Mouse (Mus musculus) embryonic facial prominence, embryonic 13.5 days (tissue): ENCODE results near the gene Rxfp3. TPM values are rescaled to one million over a fixed set of nuclear protein-coding genes. Genes with fewer than 3 reads are reported as not detected.

Experiments
- ATAC-seq: fragments of 200-750 bp; cut with Nextera tagmentation; 2 replicates; pipeline ENCODE4 v1.8.0; 2017; ENCODE audit warnings: low read depth; ENCODE audit not compliant: insufficient number of reproducible peaks, insufficient read depth, low FRiP score, low TSS enrichment
- H3K27ac ChIP-seq: fragments of 300-500 bp; sonication (generic); 2 replicates; pipeline ENCODE4 v1.5.1; 2015; ENCODE audit warnings: moderate library complexity, mild to moderate bottlenecking, inconsistent platforms
- H3K27me3 ChIP-seq: fragments of 300-500 bp; sonication (generic); 2 replicates; pipeline ENCODE4 v1.6.1; 2015; ENCODE audit warnings: mild to moderate bottlenecking, inconsistent platforms
- H3K36me3 ChIP-seq: fragments of 300-500 bp; sonication (generic); 2 replicates; pipeline ENCODE4 v1.6.1; 2015; ENCODE audit warnings: mild to moderate bottlenecking, inconsistent platforms
- H3K4me1 ChIP-seq: fragments of 300-500 bp; sonication (generic); 2 replicates; pipeline ENCODE4 v1.6.1; 2015; ENCODE audit warnings: inconsistent platforms
- H3K4me2 ChIP-seq: fragments of 300-500 bp; sonication (generic); 2 replicates; pipeline ENCODE4 v1.6.1; 2015; ENCODE audit warnings: moderate library complexity, mild to moderate bottlenecking, inconsistent platforms
- H3K4me3 ChIP-seq: fragments of 300-500 bp; sonication (generic); 2 replicates; pipeline ENCODE4 v1.5.1; 2015; ENCODE audit warnings: mild to moderate bottlenecking, inconsistent platforms
- H3K9ac ChIP-seq: fragments of 300-500 bp; sonication (generic); 2 replicates; pipeline ENCODE4 v1.6.1; 2015; ENCODE audit warnings: mild to moderate bottlenecking, inconsistent platforms
- H3K9me3 ChIP-seq: fragments of 300-500 bp; sonication (generic); 2 replicates; pipeline ENCODE4 v1.6.1; 2016; ENCODE audit warnings: inconsistent platforms
- WGBS: fragments of 180-500 bp; shearing (Covaris S2); methylation state at CpG from one replicate; pipeline ENCODE4 v1.1.7; 2015; ENCODE audit warnings: mixed read lengths; 5-methylcytosine and 5-hydroxymethylcytosine counted together
- polyA plus RNA-seq: library from polyadenylated mRNA; unstranded; fragments of >200 nt; fragmentation: Nextera tagmentation; extraction: Ambion mirVana; gene quantifications from 2 replicates; pipeline ENCODE4 v1.2.1, GENCODE M21; 2015

Gene Rxfp3
- 2.7 and 3.0 TPM in 2 replicates for polyA plus RNA-seq

- WGBS, result 3% methylated on average over 16 of the region's 16 CpGs
- Histone ChIP-seq H3K9ac (peak within 1 kb of the TSS; percentile 44; the same call in 1 of the 2 replicates), H3K4me1 (peaks cover 29% of the 10 kb centered on the region), H3K27ac (no peak within 1 kb of the TSS), H3K9me3 (no peaks in the 10 kb centered on the region), H3K4me2 (peak within 1 kb of the TSS; percentile 74), H3K27me3 (peaks cover 55% of the 10 kb centered on the region), H3K36me3 (no peaks in the 10 kb centered on the region), H3K4me3 (peak within 1 kb of the TSS; percentile 42)
- ATAC-seq, result no peak
These were observed at the start of gene Rxfp3 for GRCm38 (mm10) chr15:11037711-11038110. Gene Rxfp3 (minus strand): TSS chr15:11037991.

GRCm38 (mm10) chr15:11084993-11085365 lies 47.2 kb upstream of the Rxfp3 start:
- no peak for ATAC-seq
- no peak overlapping the region for H3K9ac ChIP-seq
- H3K27me3 ChIP-seq, result no peaks in the 10 kb centered on the region
- WGBS, result 44% methylated on average over 1 of the region's 1 CpGs
- H3K4me3 ChIP-seq, result no peak overlapping the region
- 0 out of 2 replicates have a peak overlapping the region, but pooled peaks have one; percentile 66 for H3K27ac ChIP-seq
- H3K4me2 ChIP-seq, result no peak overlapping the region
- peaks cover 12% of the 10 kb centered on the region for H3K4me1 ChIP-seq
- H3K36me3 ChIP-seq, result no peaks in the 10 kb centered on the region
- H3K9me3 ChIP-seq, result no peaks in the 10 kb centered on the region

GRCm38 (mm10) chr15:11084241-11084992 lies 46.6 kb upstream of the Rxfp3 start:
- Histone ChIP-seq H3K9me3 (no peaks in the 10 kb centered on the region), H3K27ac (peak overlapping the region; percentile 66), H3K4me1 (peaks cover 12% of the 10 kb centered on the region), H3K4me3 (no peak overlapping the region), H3K4me2 (no peak overlapping the region), H3K27me3 (no peaks in the 10 kb centered on the region), H3K9ac (no peak overlapping the region), H3K36me3 (no peaks in the 10 kb centered on the region)
- no peak for ATAC-seq
- 17% methylated on average over 9 of the region's 9 CpGs for WGBS

GRCm38 (mm10) chr15:11083678-11084077 lies 45.9 kb upstream of the Rxfp3 start:
- Histone ChIP-seq H3K9me3 (no peaks in the 10 kb centered on the region), H3K9ac (no peak overlapping the region), H3K4me3 (no peak overlapping the region), H3K27ac (no peak overlapping the region), H3K4me1 (peaks cover 12% of the 10 kb centered on the region), H3K27me3 (no peaks in the 10 kb centered on the region), H3K4me2 (no peak overlapping the region), H3K36me3 (no peaks in the 10 kb centered on the region)
- WGBS, result 92% methylated on average over 3 of the region's 3 CpGs
- ATAC-seq, result no peak

- WGBS, result 82% methylated on average over 8 of the region's 8 CpGs
- Histone ChIP-seq H3K9me3 (no peaks in the 10 kb centered on the region), H3K4me3 (no peak overlapping the region), H3K4me2 (no peak overlapping the region), H3K9ac (no peak overlapping the region), H3K27me3 (no peaks in the 10 kb centered on the region), H3K36me3 (no peaks in the 10 kb centered on the region), H3K27ac (no peak overlapping the region), H3K4me1 (peaks cover 12% of the 10 kb centered on the region)
- no peak for ATAC-seq
These were observed 45.3 kb upstream of the Rxfp3 start for GRCm38 (mm10) chr15:11082961-11083569.

- peak; percentile 67; the same call in 1 of the 2 replicates for ATAC-seq
- Histone ChIP-seq H3K27ac (peak overlapping the region; percentile 70), H3K9me3 (no peaks in the 10 kb centered on the region), H3K4me1 (peaks cover 12% of the 10 kb centered on the region), H3K4me2 (no peak overlapping the region), H3K9ac (no peak overlapping the region), H3K4me3 (no peak overlapping the region), H3K36me3 (peaks cover 8% of the 10 kb centered on the region; the same call in 1 of the 2 replicates), H3K27me3 (no peaks in the 10 kb centered on the region)
- WGBS, result 37% methylated on average over 3 of the region's 3 CpGs
These were observed 38.1 kb upstream of the Rxfp3 start for GRCm38 (mm10) chr15:11075726-11076361.

DNA sequence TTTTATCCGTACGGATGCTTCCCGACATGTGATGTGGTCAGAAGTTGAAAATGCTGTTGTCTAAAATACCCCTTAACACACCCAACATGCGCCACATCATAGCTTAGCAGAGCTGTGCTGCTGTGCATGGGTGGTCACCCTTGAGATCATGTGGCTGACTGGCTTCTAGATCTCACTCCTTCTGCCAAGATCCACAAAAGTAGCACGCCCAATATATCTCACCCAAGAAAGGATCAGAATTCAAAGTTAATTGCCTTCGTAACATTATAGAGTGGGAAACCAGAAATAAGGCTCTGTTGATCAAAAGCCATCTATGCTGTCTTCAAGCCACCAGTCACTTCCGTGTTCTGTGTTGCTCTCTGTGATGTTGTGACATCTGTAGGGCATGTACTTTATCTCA lies 30.1 kb upstream of the Rxfp3 start:
- WGBS, result 75% methylated on average over 7 of the region's 7 CpGs
- Histone ChIP-seq H3K9ac (no peak overlapping the region), H3K4me3 (no peak overlapping the region), H3K4me2 (no peak overlapping the region), H3K9me3 (no peaks in the 10 kb centered on the region), H3K27ac (peak overlapping the region; percentile 89; the same call in 1 of the 2 replicates), H3K27me3 (no peaks in the 10 kb centered on the region), H3K36me3 (peaks cover 8% of the 10 kb centered on the region; the same call in 1 of the 2 replicates), H3K4me1 (peaks cover 50% of the 10 kb centered on the region)
- no peak for ATAC-seq

GRCm38 (mm10) chr15:11066299-11066698 lies 28.5 kb upstream of the Rxfp3 start:
- peaks cover 50% of the 10 kb centered on the region for H3K4me1 ChIP-seq
- no peaks in the 10 kb centered on the region for H3K36me3 ChIP-seq
- 6% methylated on average over 5 of the region's 5 CpGs for WGBS
- H3K9me3 ChIP-seq, result no peaks in the 10 kb centered on the region
- peak overlapping the region; percentile 65 for H3K9ac ChIP-seq
- no peak for ATAC-seq
- H3K27ac ChIP-seq, result peak overlapping the region; percentile 89
- H3K4me2 ChIP-seq, result peak overlapping the region; percentile 60
- peak overlapping the region; percentile 43 for H3K4me3 ChIP-seq
- no peaks in the 10 kb centered on the region for H3K27me3 ChIP-seq

DNA sequence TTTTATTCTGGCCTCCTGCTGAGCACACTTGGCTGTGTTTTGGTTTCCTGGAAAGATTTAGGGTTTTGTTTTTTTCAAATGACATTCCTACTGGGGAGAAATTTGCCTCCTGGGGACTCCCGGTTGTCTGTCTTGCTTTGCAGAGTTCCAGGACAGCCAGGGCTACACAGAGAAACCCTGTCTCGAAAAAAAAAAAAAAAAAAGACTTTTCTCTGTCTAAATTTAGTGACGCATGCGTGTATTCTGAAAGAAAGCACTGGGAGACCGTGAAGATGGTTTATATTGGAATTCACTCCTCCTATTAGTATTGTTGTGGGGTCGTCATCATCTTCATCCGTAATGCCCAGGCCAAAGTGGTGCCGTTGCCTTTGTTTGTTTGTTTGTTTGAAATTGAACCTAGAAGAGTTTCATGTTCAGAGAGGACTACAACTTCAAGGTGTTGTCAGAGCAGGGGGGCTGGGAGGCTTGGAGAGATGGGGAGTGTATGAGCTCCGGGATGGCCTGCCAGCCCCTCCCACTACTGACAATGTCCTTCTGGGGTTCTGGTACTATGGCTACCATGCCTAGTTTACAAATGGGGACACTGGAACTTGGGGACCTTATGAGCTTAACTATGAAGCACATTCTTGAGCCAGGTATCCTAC lies 27.9 kb upstream of the Rxfp3 start:
- no peak for ATAC-seq
- Histone ChIP-seq H3K4me1 (peaks cover 50% of the 10 kb centered on the region), H3K27ac (peak overlapping the region; percentile 89), H3K9ac (peak overlapping the region; percentile 65), H3K9me3 (no peaks in the 10 kb centered on the region), H3K4me2 (peak overlapping the region; percentile 60), H3K4me3 (peak overlapping the region; percentile 43), H3K36me3 (no peaks in the 10 kb centered on the region), H3K27me3 (no peaks in the 10 kb centered on the region)
- 5% methylated on average over 9 of the region's 9 CpGs for WGBS

DNA sequence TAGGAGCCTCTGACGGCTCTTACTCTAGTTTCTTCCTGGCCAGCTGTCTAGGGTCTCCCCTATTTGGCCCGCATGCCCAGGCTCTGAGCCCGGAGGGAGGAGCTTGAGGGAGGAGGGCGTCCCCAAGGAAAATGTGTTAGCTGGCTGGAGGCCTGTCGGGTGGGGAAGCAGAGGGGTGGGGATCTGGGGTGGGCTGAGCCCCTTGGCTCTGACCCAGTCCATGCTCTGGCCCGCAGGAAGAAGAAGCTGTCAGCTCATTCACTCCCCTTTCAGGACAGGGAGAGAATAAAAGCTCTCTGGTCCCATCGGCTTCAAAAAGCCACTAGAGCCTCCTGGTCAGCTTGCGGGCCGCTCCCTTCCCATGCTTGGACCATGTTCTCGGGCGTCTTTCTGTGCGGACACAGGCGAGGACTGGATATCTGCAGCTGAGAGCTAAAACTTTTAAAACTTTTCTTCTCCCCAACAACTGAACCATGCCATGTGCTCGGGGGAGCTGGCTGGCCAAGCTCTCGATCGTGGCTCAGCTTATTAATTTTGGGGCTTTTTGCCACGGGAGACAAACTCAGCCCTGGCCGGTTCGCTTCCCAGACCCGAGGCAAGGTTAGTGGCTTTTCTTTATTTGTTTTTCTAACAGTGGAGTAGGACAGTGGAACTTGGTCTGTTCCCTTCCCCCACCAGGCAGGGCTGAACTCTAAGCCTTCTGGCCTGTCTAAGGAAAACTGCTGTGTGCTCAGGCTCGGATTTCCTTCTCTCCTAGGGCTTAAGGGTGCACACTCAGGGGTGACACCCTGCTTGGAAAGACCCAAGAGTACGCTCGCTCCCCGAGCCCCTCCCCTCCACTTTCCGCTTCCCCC lies 27.0 kb upstream of the Rxfp3 start, which contains the start of gene Adamts12:
TSS of gene Adamts12 (plus strand) at position 233 of the 854 bp plus-strand sequence.
- Histone ChIP-seq H3K36me3 (no peaks in the 10 kb centered on the region), H3K4me3 (peak within 1 kb of the TSS; percentile 43), H3K4me1 (peaks cover 47% of the 10 kb centered on the region), H3K9me3 (no peaks in the 10 kb centered on the region), H3K9ac (peak within 1 kb of the TSS; percentile 65), H3K4me2 (peak within 1 kb of the TSS; percentile 60), H3K27me3 (no peaks in the 10 kb centered on the region), H3K27ac (peak within 1 kb of the TSS; percentile 89)
- WGBS, result 2% methylated on average over 25 of the region's 25 CpGs
- peak; percentile 80 for ATAC-seq
